Mouse (Mus musculus) NIH3T3 (cell line): ENCODE measurements around the gene Vpreb3.
"Not testable (repeated sequence)": the region's sequence is repeated elsewhere in the genome, so short reads cannot be mapped to it uniquely, and the experiment has no call there.

Source experiments
- DNase-seq: peaks from one replicate; pipeline ENCODE4 v3.0.0-alpha.2; 2012; ENCODE audit warnings: low read depth

Gene Vpreb3

DNA sequence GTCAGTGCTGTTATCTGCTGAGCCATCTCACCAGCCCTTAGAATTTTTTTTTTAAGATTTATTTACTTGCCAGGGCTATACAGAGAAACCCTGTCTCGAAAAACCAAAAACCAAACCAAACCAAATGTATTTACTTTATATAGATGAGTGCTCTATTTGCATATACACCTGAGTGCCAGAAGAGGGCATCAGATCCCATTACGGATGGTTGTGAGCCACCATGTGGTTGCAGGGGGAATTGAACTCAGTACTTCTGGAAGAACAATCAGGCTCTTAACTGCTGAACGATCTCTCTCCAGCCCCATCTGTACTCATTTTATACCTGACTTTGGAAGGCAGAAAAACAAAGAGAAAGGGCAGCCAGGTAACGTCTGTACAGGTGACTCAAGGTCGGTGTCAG is 32.4 kb downstream of the Vpreb3 start:
- DNase-seq: peak; percentile 59

DNA sequence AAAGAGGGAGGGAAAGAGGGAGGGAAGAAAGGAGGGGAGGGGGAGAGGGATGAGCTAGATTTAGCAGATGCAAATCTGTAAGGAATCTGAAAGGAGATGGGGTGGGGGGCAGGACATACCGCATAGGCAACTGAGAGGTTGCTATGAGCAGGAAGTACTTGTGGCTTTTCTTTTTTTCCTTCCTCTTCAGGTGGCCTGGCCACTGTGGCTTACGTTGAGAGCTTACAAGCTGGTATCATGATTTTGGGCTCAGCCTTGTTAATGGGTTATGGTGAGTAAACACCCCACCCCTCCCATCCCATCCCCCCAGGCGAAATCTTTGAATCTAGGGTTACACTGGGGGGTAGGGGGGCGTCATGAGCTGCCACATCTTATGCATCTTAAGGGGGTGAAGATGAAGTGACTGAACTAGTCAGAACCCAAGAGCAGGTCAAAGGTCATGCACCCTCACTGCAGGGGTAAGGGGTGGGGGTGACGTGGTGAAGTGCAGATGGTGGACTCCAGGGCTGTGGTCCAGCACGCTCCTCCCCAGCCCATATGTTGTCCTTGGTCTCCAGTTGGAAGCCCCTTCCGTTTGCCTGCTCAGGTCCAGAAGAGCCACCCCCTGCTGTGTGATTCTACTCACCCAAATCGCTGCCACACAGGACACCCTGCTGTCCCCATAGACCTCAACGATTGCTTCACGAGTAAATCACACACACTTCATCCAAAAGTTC is 35.4 kb downstream of the Vpreb3 start:
- DNase-seq: no peak

DNA sequence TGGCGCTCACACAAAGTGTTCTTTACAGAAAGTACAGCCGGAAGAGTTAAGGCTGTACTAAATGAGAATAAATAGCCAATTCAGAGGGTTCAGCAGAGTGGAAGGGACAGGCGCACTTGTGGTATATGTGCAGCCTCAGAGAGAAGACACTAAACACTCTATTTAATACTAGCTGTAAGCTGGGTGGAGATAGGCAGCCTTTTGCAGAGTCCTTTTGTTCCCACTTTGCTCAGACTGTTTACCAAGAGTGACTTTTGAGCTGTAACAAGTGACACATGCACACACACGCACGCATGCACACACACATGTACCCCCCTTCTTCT is 35.9 kb downstream of the Vpreb3 start:
- no peak for DNase-seq

DNA sequence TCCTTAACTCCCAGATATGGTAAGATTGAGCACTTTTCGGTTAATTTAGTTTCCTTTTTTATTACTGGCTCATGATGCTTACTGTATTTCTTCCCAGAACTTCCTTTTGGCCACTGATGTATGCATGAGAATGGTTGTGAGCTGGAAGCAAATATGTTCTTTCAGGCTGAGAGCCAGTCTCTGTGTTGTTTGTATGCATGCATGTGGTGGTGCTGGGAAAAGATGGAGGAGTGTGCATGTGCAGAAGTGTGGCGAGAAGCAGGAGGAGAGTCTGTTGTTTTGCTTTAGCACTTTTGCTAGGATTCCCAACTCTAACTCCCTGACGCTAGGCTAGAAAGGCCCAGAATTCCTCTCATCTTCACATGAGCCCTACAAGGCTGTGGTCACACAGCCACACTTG is 36.6 kb downstream of the Vpreb3 start:
- DNase-seq: no peak

DNA sequence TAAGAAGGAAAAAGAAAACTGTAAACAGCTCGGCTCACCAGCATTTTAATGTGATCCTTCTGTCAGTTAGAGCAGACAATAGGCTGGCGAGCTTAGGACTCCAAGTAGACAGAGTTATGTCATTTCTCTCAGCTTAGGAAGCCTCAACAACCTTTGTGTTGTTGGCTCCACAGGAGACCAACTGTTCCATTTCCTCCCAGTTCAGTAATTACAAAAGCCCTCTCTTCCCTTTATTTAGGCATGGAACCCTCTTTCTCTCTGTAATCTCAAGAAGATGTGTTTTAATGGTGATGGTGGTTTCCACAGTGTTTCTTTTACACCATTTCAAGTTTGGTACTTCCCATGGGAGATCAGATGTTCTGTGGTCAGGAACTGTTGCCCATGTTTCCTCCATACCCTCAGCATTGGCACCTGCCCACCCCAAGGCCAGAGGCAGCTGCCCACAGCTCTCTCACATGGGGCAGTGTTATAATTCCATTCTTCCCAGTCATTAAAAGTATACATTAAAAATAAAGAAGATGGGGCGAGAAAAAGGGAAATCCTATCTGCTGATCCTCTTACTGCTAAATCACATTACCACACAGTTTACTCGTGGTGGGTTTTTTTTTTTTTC is 47.7 kb downstream of the Vpreb3 start:
- no peak for DNase-seq

DNA sequence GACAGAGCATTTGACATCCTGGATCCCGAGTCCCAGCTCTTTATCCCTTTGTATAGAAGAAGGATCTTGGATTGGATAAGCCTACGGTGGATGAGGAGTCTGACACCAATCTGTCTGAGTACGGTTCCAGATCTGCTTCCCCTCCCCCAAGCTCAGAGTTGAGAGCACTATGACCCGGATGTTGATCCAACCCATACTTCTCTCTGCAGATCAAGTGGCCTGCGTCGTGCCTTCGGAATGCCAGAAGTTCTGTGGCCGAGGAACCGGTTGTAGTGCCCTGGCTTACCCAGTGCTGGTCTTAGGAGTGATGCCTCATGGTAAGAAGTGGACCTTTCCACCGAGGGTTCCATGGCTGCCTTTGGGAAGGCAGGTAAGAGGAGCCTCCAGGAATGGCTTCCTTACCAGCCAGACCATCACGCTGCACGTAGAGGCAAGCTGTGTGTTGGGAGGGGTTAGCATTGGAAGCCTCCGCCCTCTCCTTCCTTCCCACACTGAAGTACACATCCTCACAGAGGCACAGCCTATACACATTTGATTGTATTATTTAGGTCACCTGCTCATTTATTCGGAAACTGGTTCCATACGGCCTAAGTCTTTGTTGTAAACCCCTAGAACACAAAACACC is 50.9 kb downstream of the Vpreb3 start:
- DNase-seq: no peak

DNA sequence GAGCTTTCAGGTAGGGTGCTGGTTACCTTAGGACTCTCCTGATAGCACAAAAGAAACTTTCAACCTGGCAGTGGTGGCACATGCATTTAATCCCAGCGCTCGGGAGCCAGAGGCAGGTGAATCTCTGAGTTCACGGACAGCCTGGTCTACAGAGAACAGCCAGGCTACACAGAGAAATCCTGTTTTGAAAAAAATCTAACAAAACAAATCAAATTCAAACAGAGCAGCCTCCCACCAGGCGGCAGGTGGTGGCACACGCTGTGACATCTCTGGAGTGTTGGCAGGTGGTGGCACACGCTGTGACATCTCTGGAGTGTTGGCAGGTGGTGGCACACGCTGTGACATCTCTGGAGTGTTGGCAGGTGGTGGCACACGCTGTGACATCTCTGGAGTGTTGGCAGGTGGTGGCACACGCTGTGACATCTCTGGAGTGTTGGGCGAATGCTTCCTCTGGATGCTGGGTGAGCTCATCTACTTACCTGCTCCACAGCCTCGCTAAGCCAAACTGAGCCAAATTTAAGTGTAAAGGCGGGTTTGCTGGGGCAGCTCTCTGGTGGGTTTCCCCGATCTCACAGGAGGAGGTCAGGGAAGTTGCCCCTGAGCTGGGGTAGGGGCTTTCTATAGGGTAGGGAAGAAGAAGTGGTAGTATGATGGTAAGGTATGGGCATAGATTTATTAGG is 51.8 kb downstream of the Vpreb3 start:
- not testable (repeated sequence) for DNase-seq

DNA sequence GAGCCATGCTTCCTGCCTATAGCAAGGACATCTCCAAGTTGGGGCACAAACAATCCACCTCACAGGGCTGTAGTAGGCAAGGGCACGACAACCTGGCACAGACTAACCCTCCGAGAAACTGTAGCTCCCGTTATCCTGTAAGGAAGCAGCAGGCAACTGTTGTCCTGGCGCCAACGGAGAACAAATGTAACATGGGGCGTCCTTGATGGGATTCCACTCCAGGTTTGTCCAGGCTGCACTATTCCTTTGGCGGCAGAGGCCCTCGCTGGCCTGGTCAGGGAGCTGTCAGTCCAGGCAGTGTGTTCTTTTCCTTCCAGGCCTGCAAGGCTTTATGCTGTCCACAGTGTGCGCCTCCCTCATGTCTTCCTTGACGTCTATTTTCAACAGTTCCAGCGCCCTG is 52.6 kb downstream of the Vpreb3 start:
- DNase-seq: no peak

DNA sequence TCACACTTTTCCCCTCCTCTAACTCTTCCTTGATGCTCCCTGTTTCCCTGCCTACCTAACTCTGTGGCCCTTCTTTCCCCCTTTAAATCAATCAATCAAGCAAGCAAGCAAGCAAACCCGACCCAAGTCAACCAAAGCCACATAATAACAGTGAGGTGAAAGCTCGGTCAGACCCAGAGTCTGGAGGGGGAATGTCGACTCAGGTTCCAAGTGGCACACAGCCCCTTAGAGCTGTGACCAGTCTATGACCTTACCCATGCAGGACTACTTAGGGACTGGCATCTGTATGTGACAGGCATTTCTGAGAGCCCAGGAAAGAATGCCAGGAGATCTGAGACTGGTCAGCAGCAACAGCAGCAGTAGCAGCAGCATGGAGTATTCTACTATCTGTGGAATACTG is 53.5 kb downstream of the Vpreb3 start:
- no peak for DNase-seq
